Mouse (Mus musculus) cerebellum, adult 18-20 months (tissue): ENCODE results near the gene Foxi3.

Experiments
- DNase-seq, 2 experiments: peaks; one replicate each; pipeline ENCODE4 v3.0.0; 2021

The Foxi3 gene

GRCm38 (mm10) chr6:70956285-70956912, at the start of gene Foxi3:
Gene Foxi3, plus strand, starts transcription at chr6:70956531.
- DNase-seq: peak; percentile 6 to 16

GRCm38 (mm10) chr6:70909572-70909971, 46.8 kb upstream of the Foxi3 start:
- DNase-seq: no peak

- no peak for DNase-seq
Measured at GRCm38 (mm10) chr6:70910285-70910684, 46.0 kb upstream of the Foxi3 start.

GRCm38 (mm10) chr6:70911668-70912395, 44.5 kb upstream of the Foxi3 start:
- DNase-seq: peak; percentile 75 to 82

- no peak for DNase-seq
Measured at GRCm38 (mm10) chr6:70912396-70912765, 44.0 kb upstream of the Foxi3 start.

GRCm38 (mm10) chr6:70918827-70919226, 37.5 kb upstream of the Foxi3 start, which contains the start of gene Tex37:
Gene Tex37, minus strand, starts transcription at chr6:70918927.
- DNase-seq: no peak

- peak; percentile 56 to 66 for DNase-seq
Measured at GRCm38 (mm10) chr6:70921274-70922074, 34.9 kb upstream of the Foxi3 start.

- no peak for DNase-seq
Measured at GRCm38 (mm10) chr6:70931801-70932200, 24.5 kb upstream of the Foxi3 start.

- DNase-seq: no peak
Measured at GRCm38 (mm10) chr6:70953274-70953673, 3.1 kb upstream of the Foxi3 start.

GRCm38 (mm10) chr6:70954040-70954439, 2.3 kb upstream of the Foxi3 start:
- no peak for DNase-seq

GRCm38 (mm10) chr6:70955291-70955800, 985 bp upstream of the Foxi3 start:
- no peak for DNase-seq

GRCm38 (mm10) chr6:70955841-70956240, 490 bp upstream of the Foxi3 start:
- peak in 1 of 2 experiments; percentile 4 for DNase-seq

GRCm38 (mm10) chr6:70956936-70957335, 605 bp downstream of the Foxi3 start:
- peak; percentile 2 to 5 for DNase-seq

GRCm38 (mm10) chr6:70957341-70957940, 1.1 kb downstream of the Foxi3 start:
- DNase-seq: no peak

- no peak for DNase-seq
Measured at GRCm38 (mm10) chr6:70964116-70964830, 7.9 kb downstream of the Foxi3 start.

GRCm38 (mm10) chr6:70965694-70966093, 9.4 kb downstream of the Foxi3 start:
- DNase-seq: no peak

- no peak for DNase-seq
Measured at GRCm38 (mm10) chr6:70967422-70967821, 11.1 kb downstream of the Foxi3 start.

- no peak for DNase-seq
Measured at GRCm38 (mm10) chr6:70968291-70968690, 12.0 kb downstream of the Foxi3 start.

- DNase-seq: no peak
Measured at GRCm38 (mm10) chr6:70973066-70973465, 16.7 kb downstream of the Foxi3 start.

GRCm38 (mm10) chr6:70981036-70981435, 24.7 kb downstream of the Foxi3 start:
- DNase-seq: no peak

- no peak for DNase-seq
Measured at GRCm38 (mm10) chr6:70982416-70982815, 26.1 kb downstream of the Foxi3 start.

- no peak for DNase-seq
Measured at GRCm38 (mm10) chr6:70986683-70987082, 30.4 kb downstream of the Foxi3 start.
